Mouse (Mus musculus) neural tube, postnatal 0 days (tissue): ENCODE measurements around the gene Drc7. TPM values are rescaled to one million over a fixed set of nuclear protein-coding genes. Genes with fewer than 3 reads are reported as not detected.

Experiments used
- polyA plus RNA-seq: library from polyadenylated mRNA; unstranded; fragments of >200 nt; fragmentation: Nextera tagmentation; extraction: Ambion mirVana; gene quantifications from 2 replicates; pipeline ENCODE4 v1.2.1, GENCODE M21; 2015

Gene Drc7
- polyA plus RNA-seq, result 1.8 and 2.1 TPM in 2 replicates

DNA sequence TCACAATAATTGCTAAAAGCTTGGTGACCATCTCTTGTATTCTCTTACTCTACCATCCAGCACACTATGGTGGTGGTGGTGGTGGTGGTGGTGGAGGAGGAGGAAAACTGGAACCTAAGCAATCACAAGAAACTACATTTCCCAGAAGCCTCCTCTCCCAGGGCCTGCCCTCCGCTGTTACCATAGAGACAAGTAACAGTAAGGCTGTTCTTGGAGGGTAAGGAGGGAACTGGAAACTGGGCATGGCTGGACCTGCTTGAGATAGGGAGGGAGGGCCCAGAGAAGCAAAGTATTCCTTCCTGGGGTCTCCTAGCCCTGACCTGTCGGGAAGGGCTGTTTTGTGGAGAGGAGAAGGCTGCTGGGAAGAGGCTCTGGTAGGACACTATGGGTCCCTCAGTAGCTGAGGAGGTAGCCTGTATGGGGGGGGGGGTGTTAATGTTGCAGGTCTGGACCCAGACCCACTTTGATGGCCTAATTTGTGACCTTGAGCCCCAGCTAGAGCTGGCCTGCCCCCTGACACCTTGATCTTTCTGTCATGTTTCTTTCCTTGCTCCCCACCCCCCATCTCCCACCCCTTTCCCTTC lies at the start of gene Drc7:
TSS of gene Drc7 (plus strand) at position 177 of the 584 bp plus-strand sequence.

DNA sequence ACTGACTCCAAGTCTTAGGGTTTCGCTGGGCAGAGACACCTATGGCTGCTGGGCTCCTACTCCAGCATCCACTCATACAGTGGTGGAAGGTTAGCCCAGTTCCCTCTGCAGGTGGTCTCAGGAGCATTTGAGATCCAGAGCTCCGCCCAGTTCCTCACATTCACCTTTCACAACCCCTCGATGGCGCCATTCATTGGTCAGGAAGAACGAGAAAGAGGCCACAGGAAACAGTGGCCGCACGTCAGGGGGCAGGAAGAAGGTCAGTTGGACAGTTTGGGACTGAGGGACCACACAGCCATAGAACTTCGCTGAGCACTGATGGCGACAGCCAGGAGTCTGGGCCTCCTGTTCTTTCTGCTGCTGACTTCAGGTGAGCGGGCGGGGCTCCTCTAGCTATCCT lies 37.5 kb upstream of the Drc7 start, which contains the start of gene Adgrg3:
TSS of gene Adgrg3 (plus strand) at position 242 of the 400 bp plus-strand sequence.

DNA sequence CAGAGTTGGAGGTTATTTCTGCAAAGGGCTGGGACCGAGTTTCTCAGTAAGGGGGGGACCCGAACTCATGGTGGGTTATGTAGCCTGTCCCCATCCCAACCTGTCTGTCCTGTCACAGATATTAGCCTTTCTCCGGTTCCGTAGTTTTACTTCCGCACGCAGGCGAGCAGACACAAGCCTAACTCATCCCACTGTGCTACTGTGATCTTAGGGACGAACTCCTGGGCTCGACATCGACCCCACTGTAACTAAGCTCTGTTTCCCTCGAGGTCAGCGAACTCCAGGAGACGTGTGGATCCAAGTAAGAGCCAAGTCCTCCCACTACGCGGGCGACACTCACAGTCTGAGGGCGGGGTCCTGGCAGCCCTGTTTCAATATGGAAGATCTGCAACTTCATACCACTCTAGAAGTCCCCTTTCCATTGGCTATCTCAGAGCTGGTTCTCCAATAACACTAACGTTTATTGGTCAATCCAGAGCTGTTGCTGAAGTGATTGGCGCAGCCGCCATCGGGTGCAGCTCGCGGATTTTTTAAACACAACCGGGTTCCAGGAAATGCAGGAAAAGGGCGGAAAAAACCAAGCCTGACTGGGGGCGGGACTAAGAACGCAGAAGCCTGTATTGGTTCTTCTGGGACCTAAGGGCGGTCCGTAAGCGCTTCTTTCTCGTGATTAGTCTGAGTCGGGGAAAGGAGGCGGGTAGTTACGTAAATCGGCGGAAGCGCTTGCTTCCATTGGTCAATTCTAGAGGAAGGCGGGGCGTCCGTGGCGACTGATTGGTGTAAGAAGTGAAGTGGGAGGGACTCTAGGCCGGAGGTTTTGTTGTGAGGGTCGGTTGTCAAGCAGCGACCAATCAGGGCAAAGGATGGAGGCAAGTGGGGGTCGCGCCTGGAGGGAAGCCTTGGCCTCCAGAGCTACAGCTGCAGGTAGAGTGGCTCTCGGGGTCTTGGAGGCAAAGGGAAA lies 25.8 kb downstream of the Drc7 start, which contains the start of gene Katnb1:
TSS of gene Katnb1 (plus strand) at position 806 of the 961 bp plus-strand sequence.

Other genes with a start within 250 kb of the Drc7 start
- 5.8 and 6.6 TPM in 2 replicates for gene Ccl17, start 244.7 kb upstream of the Drc7 start, polyA plus RNA-seq
- 61.8 and 63.5 TPM in 2 replicates for gene Coq9, start 216.8 kb upstream of the Drc7 start, polyA plus RNA-seq
- gene Ciapin1, start 216.7 kb upstream of the Drc7 start, polyA plus RNA-seq, result 144 and 148 TPM in 2 replicates
- gene Polr2c, start 197.7 kb upstream of the Drc7 start, polyA plus RNA-seq, result 106 and 125 TPM in 2 replicates
- gene Dok4, start 178.8 kb upstream of the Drc7 start, polyA plus RNA-seq, result 80.2 and 87.4 TPM in 2 replicates
- 5.6 and 5.8 TPM in 2 replicates for gene Ccdc102a, start 137.0 kb upstream of the Drc7 start, polyA plus RNA-seq
- 0.11 TPM in 1 of 2 replicates, not detected in the other for gene Adgrg5, start 131.4 kb upstream of the Drc7 start, polyA plus RNA-seq
- gene Adgrg1, start 80.4 kb upstream of the Drc7 start, polyA plus RNA-seq, result 77.2 and 93.2 TPM in 2 replicates
- gene Adgrg3, start 37.4 kb upstream of the Drc7 start, polyA plus RNA-seq, result 0.50 and 0.63 TPM in 2 replicates
- 36.5 and 38.4 TPM in 2 replicates for gene Katnb1, start 26.1 kb downstream of the Drc7 start, polyA plus RNA-seq
- gene Kifc3, start 147.7 kb downstream of the Drc7 start, polyA plus RNA-seq, result 33.4 and 34.6 TPM in 2 replicates